Mouse (Mus musculus) G1E (cell line): Measurements from ENCODE around the gene 4931409K22Rik. TPM values are rescaled to one million over a fixed set of nuclear protein-coding genes. Genes with fewer than 3 reads are reported as not detected.

Experiments
- ATAC-seq: 2 replicates; pipeline ENCODE4 v1.8.0; 2016; ENCODE audit warnings: mild to moderate bottlenecking; ENCODE audit not compliant: insufficient number of reproducible peaks, poor library complexity, low FRiP score, severe bottlenecking; ENCODE audit errors: extremely low read depth
- DNase-seq: peaks from one replicate; pipeline ENCODE4 v3.0.0; 2012; ENCODE audit warnings: low spot score
- H3K27me3 ChIP-seq: 2 replicates; pipeline ENCODE4 v1.6.1; 2012; ENCODE audit warnings: mild to moderate bottlenecking, low read length, inconsistent platforms; ENCODE audit not compliant: insufficient read depth
- H3K36me3 ChIP-seq: replicated peaks from 2 replicates; pipeline ENCODE3; 2012; ENCODE audit warnings: mild to moderate bottlenecking, inconsistent platforms
- H3K4me1 ChIP-seq: 2 replicates; pipeline ENCODE4 v1.6.1; 2012; ENCODE audit warnings: low read depth, low read length, inconsistent platforms, mixed read lengths; ENCODE audit not compliant: insufficient read depth
- H3K4me3 ChIP-seq: 2 replicates; pipeline ENCODE4 v1.5.1; 2012; ENCODE audit warnings: low read depth, mild to moderate bottlenecking, inconsistent platforms, low read length, moderate library complexity, mixed read lengths
- H3K9me3 ChIP-seq: replicated peaks from 2 replicates; pipeline ENCODE4 v1.6.1; 2012; ENCODE audit warnings: inconsistent platforms
- CTCF ChIP-seq: IDR thresholded peaks from 2 replicates; pipeline ENCODE4 v1.5.1; 2012; ENCODE audit warnings: low read depth, low read length, inconsistent platforms, mixed read lengths
- GATA1 ChIP-seq: IDR thresholded peaks from 2 replicates; pipeline ENCODE4 v1.6.1; 2012; ENCODE audit warnings: borderline replicate concordance, low read length, inconsistent platforms, mixed read lengths
- GATA2 ChIP-seq: IDR thresholded peaks from 2 replicates; pipeline ENCODE4 v1.6.1; 2012; ENCODE audit warnings: low read depth, low read length, inconsistent platforms, borderline replicate concordance
- POLR2AphosphoS5 ChIP-seq: IDR thresholded peaks from 2 replicates; pipeline ENCODE4 v1.6.1; 2012; ENCODE audit warnings: low read depth, low read length, inconsistent platforms; ENCODE audit not compliant: insufficient replicate concordance
- TAL1 ChIP-seq: conservative IDR thresholded peaks from 2 replicates; pipeline ENCODE4 v1.6.1; 2012; ENCODE audit warnings: low read depth, low read length, inconsistent platforms, mixed read lengths
- polyA plus RNA-seq: library from polyadenylated mRNA; stranded (reverse); fragments of >175 nt; gene quantifications from 2 replicates; pipeline ENCODE4 v1.2.3, GENCODE M21; 2012
- total RNA-seq, 2 experiments: library from RNA; stranded (forward) in 1 of 2; stranded (reverse) in 1 of 2; fragments of 200-1000 nt in 1 of 2; fragments of >200 nt in 1 of 2; fragmentation: Nextera tagmentation in 1 of 2; gene quantifications; 2 replicates each; pipeline ENCODE4 v1.2.3; 2014 to 2017

4931409K22Rik gene
- total RNA-seq (2014; fragmentation: Nextera tagmentation) (not detected in 2 replicates), total RNA-seq (2017) (0.06 TPM in 1 of 2 replicates, not detected in the other), polyA plus RNA-seq (not detected in 2 replicates)

- H3K4me1 ChIP-seq: no peaks in the 10 kb centered on the region
- peaks cover 33% of the 10 kb centered on the region for H3K27me3 ChIP-seq
- H3K9me3 ChIP-seq: no peaks in the 10 kb centered on the region
- TF ChIP-seq GATA1 (no peak), GATA2 (no peak), CTCF (no peak), POLR2AphosphoS5 (no peak), TAL1 (no peak)
- DNase-seq (no peak), ATAC-seq (no peak)
- H3K36me3 ChIP-seq: no peaks in the 10 kb centered on the region
- no peak within 1 kb of the TSS for H3K4me3 ChIP-seq
Measured at GRCm38 (mm10) chr5:24556709-24557108, at the start of gene 4931409K22Rik. TSS of gene 4931409K22Rik (minus strand) at chr5:24556809.

DNA sequence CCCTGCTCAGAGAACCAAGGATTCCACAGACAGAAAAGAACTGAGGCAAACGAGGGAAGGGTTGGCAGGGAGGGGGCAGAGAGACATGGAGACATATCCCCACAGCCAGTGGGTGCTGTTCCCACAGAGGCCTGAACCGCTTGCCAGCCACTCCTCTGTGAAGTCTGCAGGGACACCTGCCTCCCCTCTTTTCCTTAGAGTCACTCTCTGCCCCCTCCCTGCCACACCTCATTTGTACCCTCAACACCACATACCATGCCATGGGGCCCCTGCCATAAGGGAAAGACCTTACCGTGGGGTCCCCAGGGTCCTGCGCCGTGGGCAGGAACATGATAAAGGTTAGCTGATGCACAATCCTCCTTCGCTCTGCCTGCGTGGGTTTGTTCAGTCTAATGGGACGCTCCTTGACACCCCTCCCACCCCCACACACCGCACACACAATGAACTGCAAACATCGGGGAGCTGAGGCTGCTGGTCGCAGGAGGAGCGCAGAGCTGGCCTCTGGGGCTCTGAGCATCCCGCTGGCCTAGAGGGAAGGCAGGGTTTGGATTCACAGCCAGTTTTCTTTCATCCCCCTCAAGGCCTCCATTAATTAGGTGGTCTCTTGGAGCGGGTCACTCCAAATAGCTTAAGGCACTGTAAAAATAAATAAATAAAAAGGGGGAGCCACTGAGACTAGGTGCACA, 49.5 kb upstream of the 4931409K22Rik start:
- Histone ChIP-seq H3K9me3 (no peaks in the 10 kb centered on the region), H3K27me3 (peaks cover 56% of the 10 kb centered on the region), H3K36me3 (no peaks in the 10 kb centered on the region), H3K4me1 (peaks cover 3% of the 10 kb centered on the region; the same call in 1 of the 2 replicates), H3K4me3 (no peak overlapping the region)
- ATAC-seq (no peak), DNase-seq (no peak)
- TF ChIP-seq GATA1: no peak
- TF ChIP-seq GATA2: no peak
- no peak for TF ChIP-seq CTCF
- TF ChIP-seq TAL1: no peak
- no peak for TF ChIP-seq POLR2AphosphoS5

GRCm38 (mm10) chr5:24605321-24605979, 48.8 kb upstream of the 4931409K22Rik start:
- no peak for ATAC-seq
- H3K4me1 ChIP-seq: peaks cover 3% of the 10 kb centered on the region; the same call in 1 of the 2 replicates
- no peak overlapping the region for H3K4me3 ChIP-seq
- peaks cover 61% of the 10 kb centered on the region for H3K27me3 ChIP-seq
- no peaks in the 10 kb centered on the region for H3K36me3 ChIP-seq
- no peak for TF ChIP-seq GATA2
- no peak for TF ChIP-seq CTCF
- no peak for TF ChIP-seq TAL1
- TF ChIP-seq GATA1: no peak
- TF ChIP-seq POLR2AphosphoS5: no peak
- no peak for DNase-seq
- H3K9me3 ChIP-seq: no peaks in the 10 kb centered on the region

DNA sequence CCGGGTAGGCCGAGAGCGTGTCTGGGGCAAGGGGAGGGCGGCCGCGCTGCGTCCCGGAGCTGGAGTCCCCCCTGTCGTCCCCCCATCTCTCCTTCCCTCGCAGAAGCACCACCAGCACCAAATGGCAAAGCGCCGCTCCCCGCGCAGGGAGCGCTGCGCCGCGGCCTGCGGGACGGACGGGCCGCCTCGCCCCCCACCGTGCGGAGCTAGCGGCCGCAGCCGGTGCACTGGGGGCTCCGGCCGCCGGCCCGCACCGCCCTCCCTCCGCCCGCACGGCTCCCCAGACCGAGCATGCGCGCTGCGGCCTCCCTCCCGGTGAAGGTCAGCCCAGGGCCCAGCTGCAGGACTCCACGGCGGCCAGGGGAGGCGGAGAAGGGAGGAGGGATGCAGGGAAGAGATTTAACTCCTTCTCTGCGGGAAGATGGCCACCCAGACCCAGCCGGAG, 48.1 kb upstream of the 4931409K22Rik start:
- Histone ChIP-seq H3K4me1 (peaks cover 3% of the 10 kb centered on the region; the same call in 1 of the 2 replicates), H3K27me3 (peaks cover 66% of the 10 kb centered on the region), H3K9me3 (no peaks in the 10 kb centered on the region), H3K4me3 (no peak overlapping the region), H3K36me3 (no peaks in the 10 kb centered on the region)
- ATAC-seq (no peak), DNase-seq (no peak)
- TF ChIP-seq GATA1: no peak
- TF ChIP-seq TAL1: no peak
- no peak for TF ChIP-seq CTCF
- TF ChIP-seq POLR2AphosphoS5: no peak
- no peak for TF ChIP-seq GATA2

GRCm38 (mm10) chr5:24604080-24604655, 47.6 kb upstream of the 4931409K22Rik start:
- no peak for ATAC-seq
- Histone ChIP-seq H3K27me3 (peaks cover 71% of the 10 kb centered on the region), H3K4me3 (no peak overlapping the region), H3K36me3 (no peaks in the 10 kb centered on the region), H3K4me1 (peaks cover 3% of the 10 kb centered on the region; the same call in 1 of the 2 replicates), H3K9me3 (no peaks in the 10 kb centered on the region)
- TF ChIP-seq CTCF: no peak
- TF ChIP-seq GATA1: no peak
- TF ChIP-seq GATA2: no peak
- TF ChIP-seq TAL1: no peak
- no peak for TF ChIP-seq POLR2AphosphoS5
- DNase-seq: no peak
